Mouse (Mus musculus) stomach, postnatal 0 days (tissue): ENCODE data around the gene Tnfrsf9. TPM values are rescaled to one million over a fixed set of nuclear protein-coding genes. Genes with fewer than 3 reads are reported as not detected.

Experiments
- ATAC-seq: fragments of 200-750 bp; cut with Nextera tagmentation; 2 replicates; pipeline ENCODE4 v1.8.0; 2017; ENCODE audit not compliant: low FRiP score, low TSS enrichment
- DNase-seq: peaks from one replicate; pipeline ENCODE4 v3.0.0-alpha.2; 2016; ENCODE audit warnings: low spot score
- H3K27ac ChIP-seq: fragments of 300-500 bp; sonication (generic); replicated peaks from 2 replicates; pipeline ENCODE4 v1.5.1; 2014; ENCODE audit warnings: mild to moderate bottlenecking, control low read depth
- H3K27me3 ChIP-seq: fragments of 300-500 bp; sonication (generic); 2 replicates; pipeline ENCODE4 v1.6.1; 2014; ENCODE audit warnings: low read length; ENCODE audit not compliant: control insufficient read depth, insufficient read depth
- H3K36me3 ChIP-seq: fragments of 300-500 bp; sonication (generic); 2 replicates; pipeline ENCODE4 v1.6.1; 2014; ENCODE audit warnings: low read length, mixed read lengths; ENCODE audit not compliant: control insufficient read depth, insufficient read depth
- H3K4me1 ChIP-seq: fragments of 300-500 bp; sonication (generic); replicated peaks from 2 replicates; pipeline ENCODE4 v1.6.1; 2014; ENCODE audit warnings: antibody characterized with exemption; ENCODE audit not compliant: control insufficient read depth, insufficient read depth
- H3K4me2 ChIP-seq: fragments of 300-500 bp; sonication (generic); replicated peaks from 2 replicates; pipeline ENCODE4 v1.6.1; 2014; ENCODE audit warnings: low read depth, mild to moderate bottlenecking, control low read depth, moderate library complexity
- H3K4me3 ChIP-seq: fragments of 300-500 bp; sonication (generic); 2 replicates; pipeline ENCODE4 v1.5.1; 2014; ENCODE audit warnings: low read depth, low read length, control low read depth
- H3K9ac ChIP-seq: fragments of 300-500 bp; sonication (generic); 2 replicates; pipeline ENCODE4 v1.6.1; 2014; ENCODE audit warnings: mild to moderate bottlenecking, low read length, control low read depth, mixed read lengths
- H3K9me3 ChIP-seq: fragments of 300-500 bp; sonication (generic); 2 replicates; pipeline ENCODE4 v1.6.1; 2016; ENCODE audit warnings: low read length; ENCODE audit not compliant: control insufficient read depth
- CTCF ChIP-seq: IDR thresholded peaks from 2 replicates; pipeline ENCODE4 v1.5.1; 2016; ENCODE audit warnings: antibody characterized with exemption, low read depth, mild to moderate bottlenecking, moderate library complexity
- EP300 ChIP-seq: optimal IDR thresholded peaks from 2 replicates; pipeline ENCODE3; 2016; ENCODE audit warnings: antibody characterized with exemption
- WGBS: fragments of 180-500 bp; shearing (Covaris S2); extraction: QIAGEN DNeasy Blood & Tissue Kit; methylation state at CpG from one replicate; pipeline ENCODE4 v1.1.7; 2014; 5-methylcytosine and 5-hydroxymethylcytosine counted together
- polyA plus RNA-seq: library from polyadenylated mRNA; unstranded; fragments of >200 nt; fragmentation: Nextera tagmentation; extraction: Ambion mirVana; gene quantifications from 2 replicates; pipeline ENCODE4 v1.2.1, GENCODE M21; 2015

The Tnfrsf9 gene
- polyA plus RNA-seq, 1 experiment from 2014 or later = 0.22 TPM

DNA sequence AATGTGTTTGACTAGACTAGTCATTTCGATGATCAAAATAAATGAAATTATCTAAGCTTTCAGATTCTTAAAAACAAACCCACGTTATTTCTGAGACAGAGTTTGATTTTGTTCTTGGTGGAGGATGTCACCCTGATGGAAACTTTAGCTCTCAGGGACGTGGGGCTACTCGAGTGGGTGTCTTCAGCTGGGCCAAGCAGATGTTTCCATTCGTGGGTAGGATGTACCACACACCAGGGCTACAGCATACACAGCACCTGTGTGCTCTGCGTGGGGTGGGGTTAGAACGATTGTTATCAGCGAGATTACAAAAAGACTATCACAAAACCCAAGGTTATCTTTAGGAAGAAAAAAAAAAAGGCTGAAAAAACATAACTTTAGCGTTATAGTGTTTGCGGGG is 36.6 kb downstream of the Tnfrsf9 start:
- no peak overlapping the region for H3K9ac ChIP-seq
- H3K27ac ChIP-seq = no peak overlapping the region
- H3K4me1 ChIP-seq = no peaks in the 10 kb centered on the region
- TF ChIP-seq CTCF (no peak), EP300 (no peak)
- no peaks in the 10 kb centered on the region for H3K27me3 ChIP-seq
- ATAC-seq = no peak
- no peaks in the 10 kb centered on the region for H3K9me3 ChIP-seq
- H3K36me3 ChIP-seq = no peaks in the 10 kb centered on the region
- DNase-seq = no peak
- H3K4me3 ChIP-seq = no peak overlapping the region
- WGBS = 67% methylated on average over 10 of the region's 10 CpGs
- no peak overlapping the region for H3K4me2 ChIP-seq

DNA sequence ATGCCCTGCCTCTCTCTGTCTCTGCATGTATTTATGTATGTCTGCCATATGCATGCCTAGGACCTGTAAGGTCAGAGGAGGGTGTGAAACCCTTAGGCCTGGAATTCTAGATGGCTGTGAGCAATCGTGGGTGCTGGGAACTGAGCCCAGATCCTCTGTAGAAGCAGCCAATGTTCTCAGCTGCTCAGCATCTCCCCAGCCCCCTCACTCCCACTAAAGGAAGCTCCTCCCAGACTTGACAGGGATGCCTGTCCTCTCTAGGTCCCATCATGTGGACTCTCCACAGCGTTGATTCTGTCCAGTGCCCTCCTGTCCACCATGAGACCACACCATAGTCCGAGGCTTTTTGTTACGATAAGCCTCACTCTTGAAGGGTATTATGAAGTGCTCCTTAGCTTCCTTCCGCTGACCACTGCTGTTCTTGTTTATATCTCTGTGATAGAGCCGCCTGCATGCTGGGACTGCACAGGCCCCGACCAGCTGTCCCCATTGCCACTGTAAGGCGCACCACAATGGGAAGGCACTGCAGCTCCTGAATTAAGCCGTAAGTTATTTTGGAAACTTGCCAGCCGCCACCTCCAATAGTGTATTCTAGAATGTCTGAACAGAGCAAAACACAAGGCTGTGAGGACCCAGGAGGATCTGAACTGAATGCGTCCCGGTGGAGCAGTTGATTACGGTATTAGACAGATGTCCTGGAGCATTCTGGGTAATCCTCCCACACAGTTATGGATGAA is 42.2 kb downstream of the Tnfrsf9 start:
- H3K27ac ChIP-seq = no peak overlapping the region; the same call in 1 of the 2 replicates
- H3K9me3 ChIP-seq = no peaks in the 10 kb centered on the region
- H3K9ac ChIP-seq = no peak overlapping the region
- 44% methylated on average over 13 of the region's 13 CpGs for WGBS
- H3K36me3 ChIP-seq = no peaks in the 10 kb centered on the region
- DNase-seq (no peak), ATAC-seq (no peak)
- H3K4me1 ChIP-seq = no peaks in the 10 kb centered on the region
- no peaks in the 10 kb centered on the region for H3K27me3 ChIP-seq
- H3K4me2 ChIP-seq = no peak overlapping the region
- TF ChIP-seq EP300 = no peak
- no peak for TF ChIP-seq CTCF
- H3K4me3 ChIP-seq = no peak overlapping the region

DNA sequence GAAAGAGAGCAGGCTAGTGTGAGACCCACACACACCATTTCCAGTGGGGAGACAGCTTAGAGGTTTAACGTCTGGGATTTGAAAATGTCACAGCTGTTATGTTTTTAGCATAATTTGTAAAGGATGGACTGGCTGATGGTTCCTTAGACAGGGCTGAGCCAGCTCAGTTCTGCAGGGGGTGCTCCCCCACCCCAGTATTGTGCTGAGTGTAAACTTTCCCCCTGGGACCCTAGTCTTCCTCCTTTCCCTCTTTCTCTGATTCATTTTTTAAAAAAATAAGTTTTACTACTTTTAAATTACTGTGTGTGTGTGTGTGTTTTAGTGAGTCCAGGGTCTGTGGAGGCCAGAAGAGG is 42.7 kb downstream of the Tnfrsf9 start:
- Histone ChIP-seq H3K9ac (no peak overlapping the region), H3K4me1 (no peaks in the 10 kb centered on the region), H3K9me3 (no peaks in the 10 kb centered on the region), H3K27me3 (no peaks in the 10 kb centered on the region), H3K36me3 (no peaks in the 10 kb centered on the region), H3K4me2 (no peak overlapping the region), H3K27ac (no peak overlapping the region), H3K4me3 (no peak overlapping the region)
- ATAC-seq (no peak), DNase-seq (no peak)
- TF ChIP-seq EP300 (no peak), CTCF (no peak)
- 35% methylated on average over 1 of the region's 1 CpGs for WGBS

DNA sequence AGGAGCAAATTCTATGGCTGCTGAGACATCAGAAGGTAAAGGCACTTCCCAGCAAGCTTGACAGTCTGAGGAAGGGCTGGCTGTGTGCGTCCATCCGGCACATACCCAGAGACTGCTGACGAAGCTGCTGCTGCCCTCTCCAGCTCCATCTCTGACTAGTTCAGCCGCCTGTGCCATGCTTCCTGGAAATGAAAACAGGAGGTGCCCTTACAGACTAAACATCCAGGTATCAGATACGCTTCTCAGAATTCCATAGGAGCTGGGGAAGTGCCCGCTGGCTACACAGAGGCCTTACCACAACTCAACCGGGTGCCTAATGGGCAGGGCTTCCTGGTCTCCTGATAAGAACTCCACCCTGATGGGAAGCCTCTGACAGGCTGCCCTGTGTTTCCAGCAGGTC is 44.2 kb downstream of the Tnfrsf9 start:
- H3K36me3 ChIP-seq = no peaks in the 10 kb centered on the region
- TF ChIP-seq EP300 (no peak), CTCF (no peak)
- H3K9me3 ChIP-seq = no peaks in the 10 kb centered on the region
- DNase-seq (peak; percentile 79), ATAC-seq (peak; percentile 91)
- H3K4me3 ChIP-seq = no peak overlapping the region
- H3K4me1 ChIP-seq = no peaks in the 10 kb centered on the region
- no peak overlapping the region for H3K27ac ChIP-seq
- no peaks in the 10 kb centered on the region for H3K27me3 ChIP-seq
- H3K9ac ChIP-seq = no peak overlapping the region
- 63% methylated on average over 7 of the region's 7 CpGs for WGBS
- no peak overlapping the region for H3K4me2 ChIP-seq

DNA sequence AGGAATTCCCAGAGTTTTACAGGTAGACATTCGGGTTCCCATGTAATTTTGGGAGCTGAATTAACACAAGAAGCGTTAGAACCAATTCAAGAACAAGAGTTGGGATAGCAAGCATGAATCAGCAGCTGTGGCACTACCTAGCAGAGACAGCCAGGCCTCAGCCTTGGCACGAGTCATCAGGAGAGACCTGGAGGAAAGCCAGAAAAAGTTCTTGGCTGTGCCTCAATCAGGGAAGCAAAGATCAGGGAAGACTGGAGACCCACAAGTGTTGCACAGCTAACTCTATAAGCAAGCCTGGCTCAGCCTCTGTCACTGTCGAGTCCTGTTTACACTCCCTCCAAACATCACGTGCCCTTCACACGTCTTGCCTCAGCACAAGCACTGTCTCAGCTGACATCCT is 47.9 kb downstream of the Tnfrsf9 start:
- H3K4me2 ChIP-seq = no peak overlapping the region
- H3K27ac ChIP-seq = no peak overlapping the region
- no peaks in the 10 kb centered on the region for H3K9me3 ChIP-seq
- H3K4me3 ChIP-seq = no peak overlapping the region
- ATAC-seq (no peak), DNase-seq (peak; percentile 42)
- TF ChIP-seq EP300 = no peak
- TF ChIP-seq CTCF = no peak
- H3K9ac ChIP-seq = no peak overlapping the region
- no peaks in the 10 kb centered on the region for H3K27me3 ChIP-seq
- no peaks in the 10 kb centered on the region for H3K36me3 ChIP-seq
- 18% methylated on average over 6 of the region's 6 CpGs for WGBS
- no peaks in the 10 kb centered on the region for H3K4me1 ChIP-seq

DNA sequence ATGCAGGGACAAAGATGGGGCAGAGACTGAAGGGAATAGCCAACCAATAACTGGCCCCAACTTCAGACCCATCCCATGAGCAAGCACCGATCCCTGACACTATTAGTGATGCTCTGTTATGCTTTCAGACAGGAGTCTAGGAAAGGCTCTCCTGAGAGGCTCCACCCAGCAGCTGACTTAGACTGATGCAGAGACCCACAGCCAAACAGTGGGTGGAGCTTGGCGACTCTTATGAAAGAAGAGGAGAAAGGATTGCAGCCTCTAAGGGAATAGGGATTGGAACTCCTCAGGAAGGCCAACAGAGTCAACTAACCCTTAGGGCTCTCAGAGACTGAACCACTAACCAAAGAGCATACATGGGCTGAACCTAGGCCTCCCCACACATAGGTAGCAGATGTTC is 49.3 kb downstream of the Tnfrsf9 start:
- 58% methylated on average over 2 of the region's 2 CpGs for WGBS
- Histone ChIP-seq H3K27ac (no peak overlapping the region), H3K9me3 (no peaks in the 10 kb centered on the region), H3K4me3 (no peak overlapping the region), H3K4me1 (no peaks in the 10 kb centered on the region), H3K36me3 (no peaks in the 10 kb centered on the region), H3K4me2 (no peak overlapping the region), H3K27me3 (no peaks in the 10 kb centered on the region), H3K9ac (no peak overlapping the region)
- DNase-seq = no peak
- TF ChIP-seq EP300 (no peak), CTCF (no peak)
- ATAC-seq = no peak
